Mouse (Mus musculus): Measurements from ENCODE around the gene Pacsin2.
"Not testable (repeated sequence)": the region's sequence is repeated elsewhere in the genome, so short reads cannot be mapped to it uniquely, and the experiment has no call there.

Gene Pacsin2

GRCm38 (mm10) chr15:83422299-83422981 is 42.0 kb downstream of the Pacsin2 start:
- DNase-seq (ENCODE audit: low read depth): no peak

- no peak for DNase-seq (ENCODE audit: low read depth)
These were observed 44.8 kb downstream of the Pacsin2 start for GRCm38 (mm10) chr15:83419562-83419961.

GRCm38 (mm10) chr15:83418685-83419084 is 45.7 kb downstream of the Pacsin2 start:
- no peak for DNase-seq (ENCODE audit: low read depth)

- DNase-seq (ENCODE audit: low read depth): no peak
These were observed 46.5 kb downstream of the Pacsin2 start for GRCm38 (mm10) chr15:83417916-83418315.

- no peak for DNase-seq (ENCODE audit: low read depth)
These were observed 47.0 kb downstream of the Pacsin2 start for GRCm38 (mm10) chr15:83417407-83417806.

- DNase-seq (ENCODE audit: low read depth): no peak
These were observed 49.0 kb downstream of the Pacsin2 start for GRCm38 (mm10) chr15:83415391-83415790.

GRCm38 (mm10) chr15:83411616-83412015 is 52.8 kb downstream of the Pacsin2 start:
- no peak for DNase-seq (ENCODE audit: low read depth)

- DNase-seq (ENCODE audit: low read depth): no peak
These were observed 53.7 kb downstream of the Pacsin2 start for GRCm38 (mm10) chr15:83410735-83411134.

- DNase-seq (ENCODE audit: low read depth): no peak
These were observed 54.1 kb downstream of the Pacsin2 start for GRCm38 (mm10) chr15:83410270-83410669.

GRCm38 (mm10) chr15:83408692-83409442 is 55.5 kb downstream of the Pacsin2 start:
- no peak for DNase-seq (ENCODE audit: low read depth)

- no peak for DNase-seq (ENCODE audit: low read depth)
These were observed 56.2 kb downstream of the Pacsin2 start for GRCm38 (mm10) chr15:83408216-83408615.

GRCm38 (mm10) chr15:83407502-83407901 is 56.9 kb downstream of the Pacsin2 start:
- DNase-seq (ENCODE audit: low read depth): no peak

GRCm38 (mm10) chr15:83405866-83406265 is 58.5 kb downstream of the Pacsin2 start:
- not testable (repeated sequence) for DNase-seq (ENCODE audit: low read depth)

GRCm38 (mm10) chr15:83404008-83404407 is 60.4 kb downstream of the Pacsin2 start:
- DNase-seq (ENCODE audit: low read depth): no peak

- no peak for DNase-seq (ENCODE audit: low read depth)
These were observed 61.4 kb downstream of the Pacsin2 start for GRCm38 (mm10) chr15:83403016-83403415.

- DNase-seq (ENCODE audit: low read depth): no peak
These were observed 71.7 kb downstream of the Pacsin2 start for GRCm38 (mm10) chr15:83392722-83393121.

- DNase-seq (ENCODE audit: low read depth): no peak
These were observed 76.5 kb downstream of the Pacsin2 start for GRCm38 (mm10) chr15:83387911-83388310.

GRCm38 (mm10) chr15:83383633-83384032 is 80.8 kb downstream of the Pacsin2 start:
- DNase-seq (ENCODE audit: low read depth): no peak

GRCm38 (mm10) chr15:83383136-83383535 is 81.3 kb downstream of the Pacsin2 start:
- DNase-seq (ENCODE audit: low read depth): no peak

- no peak for DNase-seq (ENCODE audit: low read depth)
These were observed 81.9 kb downstream of the Pacsin2 start for GRCm38 (mm10) chr15:83382467-83382866.

- DNase-seq (ENCODE audit: low read depth): no peak
These were observed 87.3 kb downstream of the Pacsin2 start for GRCm38 (mm10) chr15:83377153-83377552.

GRCm38 (mm10) chr15:83375136-83375535 is 89.3 kb downstream of the Pacsin2 start:
- peak; percentile 40 for DNase-seq (ENCODE audit: low read depth)

GRCm38 (mm10) chr15:83374076-83374475 is 90.3 kb downstream of the Pacsin2 start:
- no peak for DNase-seq (ENCODE audit: low read depth)
